Mouse (Mus musculus) intestine, embryonic 14.5 days (tissue): ENCODE measurements around the gene Rere. TPM values are rescaled to one million over a fixed set of nuclear protein-coding genes. Genes with fewer than 3 reads are reported as not detected.

Experiments
- ATAC-seq: fragments of 200-750 bp; cut with Nextera tagmentation; replicated peaks from 2 replicates; pipeline ENCODE4 v1.8.0; 2017; ENCODE audit warnings: low read depth, moderate number of reproducible peaks, moderate TSS enrichment, moderate library complexity; ENCODE audit not compliant: low FRiP score, low TSS enrichment
- DNase-seq: peaks from one replicate; pipeline ENCODE4 v3.0.0-alpha.2; 2018; ENCODE audit warnings: low spot score
- H3K27ac ChIP-seq: fragments of 300-500 bp; sonication (generic); 2 replicates; pipeline ENCODE4 v1.5.1; 2014; ENCODE audit warnings: low read depth, mild to moderate bottlenecking, control low read depth
- H3K27me3 ChIP-seq: fragments of 300-500 bp; sonication (generic); replicated peaks from 2 replicates; pipeline ENCODE4 v1.6.1; 2014; ENCODE audit warnings: low read length, control low read depth; ENCODE audit not compliant: control insufficient read depth, insufficient read depth
- H3K36me3 ChIP-seq: fragments of 300-500 bp; sonication (generic); 2 replicates; pipeline ENCODE4 v1.6.1; 2014; ENCODE audit warnings: low read length, control low read depth; ENCODE audit not compliant: control insufficient read depth, insufficient read depth
- H3K4me1 ChIP-seq: fragments of 300-500 bp; sonication (generic); replicated peaks from 2 replicates; pipeline ENCODE4 v1.6.1; 2014; ENCODE audit warnings: low read length, control low read depth, mixed read lengths; ENCODE audit not compliant: control insufficient read depth, insufficient read depth
- H3K4me2 ChIP-seq: fragments of 300-500 bp; sonication (generic); 2 replicates; pipeline ENCODE4 v1.6.1; 2014; ENCODE audit warnings: low read length
- H3K4me3 ChIP-seq: fragments of 300-500 bp; sonication (generic); 2 replicates; pipeline ENCODE4 v1.5.1; 2014; ENCODE audit warnings: low read depth, low read length, control low read depth, mixed read lengths
- H3K9ac ChIP-seq: fragments of 300-500 bp; sonication (generic); 2 replicates; pipeline ENCODE4 v1.6.1; 2014; ENCODE audit warnings: mild to moderate bottlenecking, low read length
- H3K9me3 ChIP-seq: fragments of 300-500 bp; sonication (generic); 2 replicates; pipeline ENCODE4 v1.6.1; 2016; ENCODE audit warnings: low read length, control low read depth; ENCODE audit not compliant: control insufficient read depth
- WGBS: fragments of 180-500 bp; shearing (Covaris S2); extraction: QIAGEN DNeasy Blood & Tissue Kit; methylation state at CpG from one replicate; pipeline ENCODE4 v1.1.7; 2014; 5-methylcytosine and 5-hydroxymethylcytosine counted together
- polyA plus RNA-seq: library from polyadenylated mRNA; unstranded; fragments of >200 nt; fragmentation: Nextera tagmentation; extraction: Ambion mirVana; gene quantifications from 2 replicates; pipeline ENCODE4 v1.2.1, GENCODE M21; 2014

Gene Rere
- polyA plus RNA-seq, 1 experiment from 2014 or later = 38.0 TPM

GRCm38 (mm10) chr4:150401830-150402607 is 120.6 kb downstream of the Rere start:
- Histone ChIP-seq H3K4me2 (no peak overlapping the region), H3K9ac (no peak overlapping the region), H3K27ac (peak overlapping the region; percentile 24; the same call in 1 of the 2 replicates), H3K36me3 (peaks cover 7% of the 10 kb centered on the region; the same call in 1 of the 2 replicates), H3K4me3 (no peak overlapping the region), H3K4me1 (peaks cover 59% of the 10 kb centered on the region), H3K9me3 (no peaks in the 10 kb centered on the region), H3K27me3 (no peaks in the 10 kb centered on the region)
- 47% methylated on average over 13 of the region's 13 CpGs for WGBS
- DNase-seq = no peak
- ATAC-seq = no peak

GRCm38 (mm10) chr4:150402608-150402985 is 121.2 kb downstream of the Rere start:
- ATAC-seq = no peak

GRCm38 (mm10) chr4:150403941-150404340 is 122.5 kb downstream of the Rere start:
- Histone ChIP-seq H3K9me3 (no peaks in the 10 kb centered on the region), H3K27me3 (no peaks in the 10 kb centered on the region), H3K36me3 (peaks cover 25% of the 10 kb centered on the region), H3K4me3 (no peak overlapping the region), H3K4me1 (peaks cover 44% of the 10 kb centered on the region), H3K27ac (no peak overlapping the region), H3K9ac (no peak overlapping the region), H3K4me2 (no peak overlapping the region)
- no peak for ATAC-seq
- DNase-seq = no peak
- 66% methylated on average over 11 of the region's 11 CpGs for WGBS

More at GRCm38 (mm10) chr4:150402608-150402985, 121.2 kb downstream of the Rere start:
- Histone ChIP-seq H3K4me3 (no peak overlapping the region), H3K27ac (0 out of 2 replicates have a peak overlapping the region, but pooled peaks have one; percentile 24), H3K36me3 (peaks cover 13% of the 10 kb centered on the region), H3K27me3 (no peaks in the 10 kb centered on the region), H3K9me3 (no peaks in the 10 kb centered on the region), H3K4me2 (no peak overlapping the region; the same call in 1 of the 2 replicates), H3K4me1 (peaks cover 53% of the 10 kb centered on the region), H3K9ac (no peak overlapping the region)
- DNase-seq = no peak
- 62% methylated on average over 4 of the region's 4 CpGs for WGBS

GRCm38 (mm10) chr4:150404583-150404982 is 123.1 kb downstream of the Rere start:
- 41% methylated on average over 6 of the region's 6 CpGs for WGBS
- H3K4me2 ChIP-seq = no peak overlapping the region
- H3K27ac ChIP-seq = no peak overlapping the region
- peaks cover 42% of the 10 kb centered on the region for H3K4me1 ChIP-seq
- no peaks in the 10 kb centered on the region for H3K27me3 ChIP-seq
- H3K36me3 ChIP-seq = peaks cover 30% of the 10 kb centered on the region
- no peak overlapping the region for H3K4me3 ChIP-seq
- ATAC-seq = no peak
- no peak for DNase-seq
- no peak overlapping the region for H3K9ac ChIP-seq
- H3K9me3 ChIP-seq = no peaks in the 10 kb centered on the region

GRCm38 (mm10) chr4:150405786-150406185 is 124.3 kb downstream of the Rere start:
- Histone ChIP-seq H3K27me3 (no peaks in the 10 kb centered on the region), H3K4me1 (peaks cover 41% of the 10 kb centered on the region)
- 68% methylated on average over 5 of the region's 5 CpGs for WGBS

GRCm38 (mm10) chr4:150406320-150406719 is 124.9 kb downstream of the Rere start:
- H3K27me3 ChIP-seq = no peaks in the 10 kb centered on the region
- 63% methylated on average over 21 of the region's 21 CpGs for WGBS
- ATAC-seq = no peak
- H3K4me3 ChIP-seq = no peak overlapping the region
- no peaks in the 10 kb centered on the region for H3K9me3 ChIP-seq
- no peak overlapping the region for H3K27ac ChIP-seq
- DNase-seq = no peak
- peaks cover 36% of the 10 kb centered on the region for H3K4me1 ChIP-seq
- H3K4me2 ChIP-seq = no peak overlapping the region
- H3K36me3 ChIP-seq = peaks cover 37% of the 10 kb centered on the region
- H3K9ac ChIP-seq = no peak overlapping the region

More at GRCm38 (mm10) chr4:150405786-150406185, 124.3 kb downstream of the Rere start:
- H3K4me3 ChIP-seq = no peak overlapping the region
- DNase-seq (no peak), ATAC-seq (no peak)
- H3K9ac ChIP-seq = no peak overlapping the region
- no peak overlapping the region for H3K4me2 ChIP-seq
- H3K27ac ChIP-seq = no peak overlapping the region
- H3K9me3 ChIP-seq = no peaks in the 10 kb centered on the region
- peaks cover 37% of the 10 kb centered on the region for H3K36me3 ChIP-seq

GRCm38 (mm10) chr4:150406821-150407220 is 125.4 kb downstream of the Rere start:
- DNase-seq = no peak
- 79% methylated on average over 6 of the region's 6 CpGs for WGBS
- no peak overlapping the region for H3K4me2 ChIP-seq
- no peak for ATAC-seq
- no peak overlapping the region for H3K27ac ChIP-seq
- no peaks in the 10 kb centered on the region for H3K9me3 ChIP-seq
- H3K36me3 ChIP-seq = peaks cover 37% of the 10 kb centered on the region
- peaks cover 31% of the 10 kb centered on the region for H3K4me1 ChIP-seq
- H3K4me3 ChIP-seq = no peak overlapping the region
- H3K9ac ChIP-seq = no peak overlapping the region
- no peaks in the 10 kb centered on the region for H3K27me3 ChIP-seq

GRCm38 (mm10) chr4:150414296-150414695 is 132.8 kb downstream of the Rere start:
- no peak for ATAC-seq
- Histone ChIP-seq H3K4me3 (no peak overlapping the region), H3K27ac (no peak overlapping the region), H3K4me2 (no peak overlapping the region), H3K36me3 (peaks cover 17% of the 10 kb centered on the region), H3K27me3 (no peaks in the 10 kb centered on the region), H3K9me3 (no peaks in the 10 kb centered on the region), H3K4me1 (peaks cover 4% of the 10 kb centered on the region; the same call in 1 of the 2 replicates), H3K9ac (no peak overlapping the region)
- no peak for DNase-seq
- 53% methylated on average over 5 of the region's 5 CpGs for WGBS

- H3K4me3 ChIP-seq = no peak overlapping the region
- H3K9ac ChIP-seq = no peak overlapping the region
- H3K9me3 ChIP-seq = no peaks in the 10 kb centered on the region
- peaks cover 4% of the 10 kb centered on the region; the same call in 1 of the 2 replicates for H3K4me1 ChIP-seq
- H3K36me3 ChIP-seq = peaks cover 15% of the 10 kb centered on the region; the same call in 1 of the 2 replicates
- ATAC-seq = no peak
- whole genome bisulfite sequencing = 88% methylated on average over 1 of the region's 1 CpGs
- no peaks in the 10 kb centered on the region for H3K27me3 ChIP-seq
- no peak overlapping the region for H3K4me2 ChIP-seq
- no peak for DNase-seq
- no peak overlapping the region for H3K27ac ChIP-seq
Measured at GRCm38 (mm10) chr4:150414759-150415158, 133.3 kb downstream of the Rere start.
